14 mouse cellular contexts compared by ENCODE assay signal in genomic region chr3:100430731-100431130, GRCm38 (mm10).
"Had no signal": no experiment of that assay in that cellular context is flagged by ENCODE, and none has a peak within 500 bp of the region (broad histone marks: within the 10 kb centered on the region; RNA-seq: fewer than 3 reads in every experiment).

No protein-coding gene starts in this region.

- DNase-seq: kidney, adult 18-20 months; layer of hippocampus, postnatal 36 days; left cerebral cortex, postnatal 4 days; lung, embryonic 14.5 days; lung, postnatal 10 days; midbrain, embryonic 14.5 days; thymus, adult 2 months; thymus, postnatal 25 days had no signal

- H3K9me3 ChIP-seq: intestine, embryonic 15.5 days; limb, embryonic 13.5 days; neural tube, embryonic 15.5 days had no signal

- ATAC-seq: intestine, embryonic 15.5 days had no signal

- H3K27ac ChIP-seq: intestine, embryonic 15.5 days; limb, embryonic 13.5 days; neural tube, embryonic 15.5 days; stomach, postnatal 0 days had no signal

- H3K9ac ChIP-seq: intestine, embryonic 15.5 days; limb, embryonic 13.5 days; liver, embryonic 14.5 days; lung, embryonic 14.5 days; neural tube, embryonic 15.5 days had no signal

- H3K4me2 ChIP-seq: intestine, embryonic 15.5 days; limb, embryonic 13.5 days; lung, embryonic 14.5 days; neural tube, embryonic 15.5 days had no signal

- H3K36me3 ChIP-seq: intestine, embryonic 15.5 days; limb, embryonic 13.5 days; neural tube, embryonic 15.5 days had no signal

- H3K27me3 ChIP-seq: intestine, embryonic 15.5 days; limb, embryonic 13.5 days; neural tube, embryonic 15.5 days had no signal

- H3K4me1 ChIP-seq: intestine, embryonic 15.5 days; neural tube, embryonic 15.5 days had no signal

- H3K4me3 ChIP-seq: intestine, embryonic 15.5 days; limb, embryonic 13.5 days; myocyte; neural tube, embryonic 15.5 days had no signal
